Mouse (Mus musculus) fibroblast of lung, adult 2 months (primary cell): ENCODE results near the gene Rpl18a.

Experiments used
- DNase-seq: peaks from one replicate; pipeline ENCODE4 v3.0.0-alpha.2; 2011; ENCODE audit warnings: low read depth

Gene Rpl18a

DNA sequence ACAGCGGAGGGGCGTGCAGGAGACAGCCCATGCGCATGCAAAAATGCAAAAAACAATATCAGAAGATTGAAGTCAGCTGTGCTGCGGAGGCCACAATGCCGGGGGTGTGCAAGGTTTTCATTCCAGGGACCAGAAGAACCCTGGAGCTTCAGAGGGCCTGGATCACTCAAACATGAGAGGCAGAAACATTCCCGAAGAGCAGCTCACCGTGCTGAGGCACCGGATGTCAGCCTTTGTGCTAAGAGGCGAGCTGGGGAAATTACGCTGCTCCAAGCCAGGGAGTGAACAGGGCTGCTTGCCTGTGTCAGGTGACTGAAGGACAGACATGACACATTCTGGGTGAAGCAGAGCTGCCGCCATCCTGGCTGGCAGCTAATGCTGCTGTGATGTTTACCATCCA, 16.7 kb downstream of the Rpl18a start:
- no peak for DNase-seq

DNA sequence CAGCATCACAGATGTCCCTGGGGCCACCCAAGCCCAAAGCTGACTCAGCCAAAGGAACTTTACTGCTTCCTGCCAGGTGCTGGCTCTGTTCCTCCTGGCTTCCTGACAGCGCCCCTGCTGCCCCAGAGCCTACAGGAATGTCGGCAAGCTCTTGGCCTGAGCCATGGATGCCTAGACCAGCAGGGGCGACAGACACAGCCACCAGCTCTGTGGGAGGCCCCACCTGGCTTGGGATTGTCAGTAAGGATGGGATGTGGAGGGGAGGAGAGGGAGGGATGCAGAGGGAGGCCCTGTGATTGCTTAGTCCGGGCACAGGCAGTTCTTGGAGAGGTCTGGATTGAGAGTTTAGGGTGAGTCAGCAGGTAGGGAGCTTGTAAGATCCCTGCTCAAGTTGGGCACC, 17.1 kb downstream of the Rpl18a start:
- DNase-seq: no peak

DNA sequence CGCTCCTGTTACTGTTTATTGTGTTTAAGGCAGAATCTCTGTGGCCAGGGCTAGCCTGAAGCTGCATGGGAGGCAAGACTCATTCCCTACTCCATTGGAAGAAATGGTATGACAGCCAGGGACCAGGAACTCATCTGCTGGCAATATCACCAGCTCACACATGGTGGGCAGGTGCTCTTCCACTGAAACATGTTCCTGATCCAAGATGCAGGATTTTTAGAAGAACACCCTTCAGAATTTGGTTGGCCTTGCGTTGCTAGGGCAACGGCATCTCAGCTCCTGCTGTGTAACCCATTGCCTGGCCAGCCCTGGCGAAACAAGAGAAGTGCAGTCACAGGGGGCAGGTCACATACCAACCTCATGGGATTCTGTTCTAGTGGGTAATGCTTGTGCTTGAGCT, 17.7 kb downstream of the Rpl18a start:
- DNase-seq: no peak

- DNase-seq: no peak
Observed at GRCm38 (mm10) chr8:70878178-70878577, 19.0 kb downstream of the Rpl18a start.

- no peak for DNase-seq
Observed at GRCm38 (mm10) chr8:70876382-70876781, 20.8 kb downstream of the Rpl18a start.

GRCm38 (mm10) chr8:70874441-70874840, 22.8 kb downstream of the Rpl18a start:
- DNase-seq: no peak

DNA sequence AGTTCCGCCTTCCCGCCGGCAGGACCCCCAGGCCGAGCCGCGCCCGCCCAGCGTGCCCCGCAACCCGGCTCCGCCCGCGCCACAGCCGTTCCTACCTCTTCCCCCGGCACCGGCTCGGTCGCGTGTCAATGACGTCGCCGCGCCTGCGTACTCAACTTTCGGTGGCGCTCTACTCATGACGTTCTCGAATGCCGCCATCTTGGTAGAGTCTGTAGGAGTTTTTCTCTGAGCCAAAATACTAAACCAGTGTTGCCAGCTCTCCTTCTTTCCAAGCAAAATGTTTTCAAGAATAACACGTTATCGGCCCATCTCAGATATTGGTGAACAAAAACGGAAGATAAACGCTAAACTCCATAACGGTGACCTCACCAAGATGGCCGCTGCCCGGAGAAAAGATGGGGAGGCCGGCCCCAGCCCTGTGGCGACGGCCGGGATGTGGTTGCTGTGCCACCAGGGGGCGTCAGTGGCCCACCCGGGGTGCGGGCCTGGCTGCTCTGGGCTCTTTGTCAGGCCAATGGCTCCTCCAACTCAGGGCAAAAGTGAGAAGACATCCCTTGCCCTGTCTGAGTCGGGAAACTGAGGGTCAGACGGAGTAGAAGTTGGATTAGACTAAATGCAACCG, 23.7 kb downstream of the Rpl18a start, which contains the start of gene Ccdc124:
Gene Ccdc124 (minus strand): TSS at position 572 of the 622 bp plus-strand sequence.
- DNase-seq: peak; percentile 82

DNA sequence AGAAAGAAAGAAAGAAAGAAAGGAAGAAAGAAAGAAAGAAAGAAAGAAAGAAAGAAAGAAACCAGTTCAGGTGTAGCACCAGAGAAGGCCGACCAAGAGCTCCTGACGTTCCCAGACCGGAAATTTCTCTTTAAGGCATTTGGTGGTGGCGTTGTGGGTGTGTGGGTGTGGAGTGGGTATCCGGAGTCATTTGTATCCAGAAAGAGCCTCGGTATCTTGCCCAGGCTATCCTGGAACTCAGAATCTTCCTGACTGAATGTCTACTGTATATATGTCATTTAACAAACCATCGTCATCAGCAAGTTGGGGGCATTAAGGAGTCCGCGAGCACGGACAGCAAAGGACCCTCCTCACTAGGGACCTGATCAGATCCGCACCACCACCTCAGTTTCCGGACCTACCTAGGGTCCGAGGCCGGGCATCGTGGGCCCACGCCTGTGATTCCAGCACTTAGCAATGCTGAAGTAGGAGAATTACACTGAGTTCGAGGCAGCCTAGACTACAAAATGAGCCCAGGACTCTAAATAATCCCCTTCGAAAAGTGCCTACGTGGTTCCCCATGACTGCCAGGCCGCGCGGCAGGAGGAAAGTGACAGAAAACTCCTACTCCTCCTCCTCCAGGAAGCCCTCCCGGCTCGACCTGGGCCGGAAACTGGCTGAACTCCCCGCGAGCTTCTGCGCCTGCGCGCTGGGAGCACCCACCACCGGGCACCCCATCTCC, 24.4 kb downstream of the Rpl18a start:
- no peak for DNase-seq

GRCm38 (mm10) chr8:70871195-70871807, 25.9 kb downstream of the Rpl18a start:
- no peak for DNase-seq

GRCm38 (mm10) chr8:70869601-70870041, 27.6 kb downstream of the Rpl18a start:
- no peak for DNase-seq

GRCm38 (mm10) chr8:70869199-70869571, 28.0 kb downstream of the Rpl18a start:
- no peak for DNase-seq

GRCm38 (mm10) chr8:70868559-70869198, 28.5 kb downstream of the Rpl18a start:
- DNase-seq: no peak

DNA sequence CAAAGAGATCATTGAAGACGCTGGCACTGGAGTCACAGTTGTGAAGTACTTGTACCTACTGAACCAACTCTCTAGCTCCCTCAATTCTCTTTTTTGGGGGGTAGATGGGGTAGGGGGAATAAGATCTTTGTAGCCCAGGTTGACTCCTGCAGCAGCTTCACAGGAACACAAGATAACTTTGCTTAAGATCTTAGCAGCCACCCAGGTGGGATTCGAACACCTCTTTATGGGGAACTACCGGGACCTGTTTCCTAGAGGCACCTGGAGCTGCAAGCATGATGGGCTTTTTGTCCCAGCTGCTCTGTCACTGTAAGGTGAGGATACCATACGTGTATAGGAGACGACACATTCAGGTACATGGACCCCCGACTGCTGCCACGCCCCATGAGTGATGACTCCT, 30.6 kb downstream of the Rpl18a start:
- no peak for DNase-seq

- DNase-seq: no peak
Observed at GRCm38 (mm10) chr8:70866001-70866520, 31.2 kb downstream of the Rpl18a start.

- DNase-seq: peak; percentile 98
Observed at GRCm38 (mm10) chr8:70865350-70866000, 31.7 kb downstream of the Rpl18a start.

DNA sequence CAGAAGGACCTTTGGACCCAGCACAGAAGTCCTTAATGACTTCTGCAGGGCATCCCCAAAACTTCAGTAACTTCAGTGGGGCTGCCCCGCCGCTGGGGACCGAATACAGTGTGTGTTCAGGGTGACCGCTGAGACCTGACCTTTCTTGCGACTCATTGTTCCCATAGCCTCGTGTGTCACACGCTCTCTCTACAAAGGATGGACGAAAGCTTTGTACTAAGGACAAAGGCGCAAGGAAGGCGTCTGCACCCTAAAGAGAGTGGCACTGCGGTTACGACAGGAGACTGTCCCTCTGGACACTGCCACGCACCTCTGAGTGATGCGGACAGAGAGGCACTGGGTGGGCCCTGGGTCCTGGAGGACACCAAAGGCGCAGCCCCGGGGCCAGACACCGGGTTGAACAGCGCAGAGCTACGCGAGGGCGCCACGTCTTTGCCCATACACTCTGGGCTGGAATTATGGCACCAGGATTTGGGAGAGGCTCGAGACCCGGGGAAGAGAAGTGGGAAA, 32.4 kb downstream of the Rpl18a start:
- DNase-seq: no peak

DNA sequence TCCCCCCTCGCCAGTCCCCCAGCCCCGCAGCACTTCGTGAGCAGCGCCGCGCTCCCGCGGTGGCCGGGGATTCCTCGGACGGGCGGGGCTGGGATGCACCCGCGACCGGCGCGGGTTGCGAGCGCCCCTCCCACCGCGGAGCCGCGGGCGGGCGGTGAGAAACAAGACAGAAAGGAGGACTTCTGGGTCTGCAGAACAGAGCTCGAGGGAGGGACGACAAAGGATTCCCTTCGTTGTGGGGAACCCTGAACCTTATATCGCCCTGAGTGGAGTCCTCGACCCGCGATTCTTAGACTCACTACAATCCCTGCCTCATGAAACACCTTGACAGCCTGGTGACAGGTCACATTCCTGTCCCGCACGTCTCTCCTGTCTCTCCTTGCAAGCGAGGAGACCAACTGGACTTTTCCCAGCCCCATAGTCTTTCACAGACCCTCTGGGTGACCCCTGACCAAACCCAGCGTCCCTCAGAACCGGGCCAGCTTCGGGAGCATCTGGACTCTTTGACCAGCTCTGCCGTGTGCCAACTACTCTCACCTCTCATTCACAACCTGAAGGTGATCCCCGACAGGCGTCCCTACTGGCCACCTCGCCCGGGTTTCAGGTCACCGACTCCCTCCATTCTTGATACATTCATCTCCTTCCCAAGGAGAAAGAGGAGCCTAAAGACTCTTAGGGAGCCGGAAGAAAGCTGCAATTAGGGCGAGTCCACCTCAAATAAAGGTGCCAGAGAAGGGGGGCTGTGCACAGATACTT, 33.1 kb downstream of the Rpl18a start:
- no peak for DNase-seq

DNA sequence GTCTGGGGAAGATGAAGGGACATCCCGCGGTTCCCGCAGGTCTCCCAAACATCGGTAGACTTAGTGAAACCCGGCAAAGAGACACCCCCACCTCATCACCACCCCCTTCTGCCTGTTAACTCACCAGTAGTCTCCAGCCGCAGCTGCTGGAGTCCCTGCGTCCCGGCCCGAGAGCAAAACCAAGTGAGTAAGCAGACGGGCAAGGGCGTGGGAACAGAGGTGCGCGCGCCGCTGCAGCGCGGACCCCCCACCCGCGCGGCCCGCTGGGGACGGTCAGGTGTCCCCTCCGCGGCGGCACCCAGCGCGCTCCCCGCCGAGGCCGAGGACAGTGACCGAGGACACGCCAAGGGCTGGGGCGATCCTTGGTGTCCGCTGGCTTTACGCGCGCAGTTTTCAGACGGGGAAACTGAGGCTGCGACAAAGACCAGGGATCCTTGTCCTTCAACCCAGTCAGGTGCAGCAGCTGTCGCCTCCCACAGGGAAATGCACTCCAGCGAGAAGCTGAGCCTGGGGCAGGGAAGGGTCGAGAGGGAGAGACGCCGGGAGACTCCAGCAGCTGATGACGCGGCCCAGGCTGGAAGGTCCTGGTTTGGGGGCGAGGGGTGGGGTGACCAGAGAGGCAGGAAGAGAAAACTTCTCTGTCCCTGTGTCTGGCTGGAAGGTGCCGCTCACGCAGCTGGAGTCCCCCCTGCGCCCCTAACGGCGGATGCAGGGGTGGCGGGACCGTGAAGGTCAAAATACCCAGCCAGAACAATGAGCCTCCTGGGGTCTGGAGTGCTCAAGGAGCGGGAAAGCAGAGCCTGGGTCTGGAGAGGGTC, 34.2 kb downstream of the Rpl18a start, which contains the start of gene Kcnn1:
Gene Kcnn1 (minus strand): TSS at position 435 of the 818 bp plus-strand sequence.
- no peak for DNase-seq

GRCm38 (mm10) chr8:70857516-70857915, 39.7 kb downstream of the Rpl18a start:
- no peak for DNase-seq
